Mouse (Mus musculus) adrenal gland, adult 8-10 months (tissue): ENCODE results near the gene Pcyt1b. TPM values are rescaled to one million over a fixed set of nuclear protein-coding genes. Genes with fewer than 3 reads are reported as not detected.

Source experiments
- DNase-seq: peaks from one replicate; pipeline ENCODE4 v3.0.0; 2022
- total RNA-seq, 4 experiments: library from RNA; stranded (reverse); gene quantifications; 2 replicates each; pipeline ENCODE4 v1.2.4; 2022

The Pcyt1b gene
- total RNA-seq, 4 experiments from 2014 or later = 0.55 to 1.6 (median 1.1) TPM

- no peak for DNase-seq
Measured at GRCm38 (mm10) chrX:93732975-93733748, 78.5 kb downstream of the Pcyt1b start.

- no peak for DNase-seq
Measured at GRCm38 (mm10) chrX:93749165-93749564, 94.5 kb downstream of the Pcyt1b start.

- DNase-seq = no peak
Measured at GRCm38 (mm10) chrX:93750566-93750965, 95.9 kb downstream of the Pcyt1b start.

DNA sequence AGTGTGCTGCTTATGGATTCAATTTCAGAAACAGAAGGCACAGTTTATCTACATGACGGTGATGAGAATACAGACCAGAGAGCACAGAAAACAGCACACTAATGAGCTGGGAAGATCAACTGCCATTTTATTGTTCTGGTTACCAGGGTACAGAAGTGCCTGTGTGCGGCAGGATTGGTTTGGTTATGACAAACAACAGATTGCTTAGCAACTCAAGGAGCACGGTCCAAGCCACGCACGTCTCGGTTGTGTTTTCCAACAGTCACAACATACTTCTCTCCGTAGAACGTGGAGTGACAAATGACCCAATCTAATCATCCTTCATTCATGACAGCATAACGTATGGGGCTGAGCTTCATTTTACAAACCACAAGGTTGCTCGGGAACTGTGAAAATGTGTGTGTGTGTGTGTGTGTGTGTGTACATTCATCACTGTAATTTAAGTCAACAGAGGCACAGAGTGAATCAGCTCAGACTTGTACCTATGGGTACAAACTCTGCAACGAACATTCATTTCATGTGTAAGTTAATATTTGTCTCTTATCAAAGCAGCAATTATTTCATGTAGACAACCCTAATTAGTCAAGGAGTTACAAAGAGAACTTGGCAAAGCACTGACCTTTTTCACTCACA is 100.7 kb downstream of the Pcyt1b start:
- DNase-seq = no peak

DNA sequence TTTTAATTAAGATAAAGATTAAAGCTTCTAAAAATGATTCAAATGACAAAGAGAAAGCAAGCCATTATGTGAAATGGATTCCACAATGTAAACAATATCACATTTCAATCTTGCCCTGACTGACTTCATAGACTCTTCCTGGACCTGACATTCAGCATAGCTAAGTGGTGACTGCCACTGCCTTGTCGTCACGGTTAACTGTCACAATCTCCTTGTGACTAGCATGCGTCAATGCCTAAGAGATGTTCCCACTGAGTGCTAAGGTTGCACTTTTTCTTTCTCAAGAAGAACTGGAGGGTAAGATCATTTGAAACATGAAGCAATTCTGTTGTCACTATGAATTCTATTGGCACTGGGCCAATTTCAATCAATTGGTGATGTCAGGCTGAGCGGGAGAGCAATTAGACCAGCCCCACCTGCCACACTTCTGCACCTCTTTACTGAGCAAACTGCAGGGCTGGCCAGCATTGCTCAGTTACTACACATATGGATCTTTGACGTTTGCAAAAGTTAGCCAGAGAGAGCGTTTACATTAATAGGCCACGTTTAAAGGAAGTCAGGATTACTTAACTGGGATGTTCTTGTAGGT is 102.3 kb downstream of the Pcyt1b start:
- no peak for DNase-seq

DNA sequence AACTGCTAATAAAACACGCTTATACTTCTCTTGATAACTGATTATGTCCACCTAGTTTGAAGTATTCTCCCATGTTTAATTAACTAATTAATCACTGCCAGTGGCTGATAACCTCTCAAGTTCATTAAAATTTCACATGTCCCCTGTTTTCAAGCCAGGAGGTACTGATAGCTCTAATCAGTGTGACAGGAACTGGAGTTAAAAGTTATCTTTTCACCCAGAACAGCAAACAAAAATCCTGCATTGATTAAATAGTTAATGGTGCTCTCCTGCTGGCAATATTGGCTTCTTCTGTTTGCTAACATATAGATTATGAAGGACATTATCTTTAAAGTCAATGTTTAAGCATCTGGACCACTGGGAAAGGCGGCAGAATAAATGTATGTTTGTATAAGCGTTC is 106.1 kb downstream of the Pcyt1b start:
- no peak for DNase-seq

GRCm38 (mm10) chrX:93789562-93789961 is 134.9 kb downstream of the Pcyt1b start:
- DNase-seq = no peak

DNA sequence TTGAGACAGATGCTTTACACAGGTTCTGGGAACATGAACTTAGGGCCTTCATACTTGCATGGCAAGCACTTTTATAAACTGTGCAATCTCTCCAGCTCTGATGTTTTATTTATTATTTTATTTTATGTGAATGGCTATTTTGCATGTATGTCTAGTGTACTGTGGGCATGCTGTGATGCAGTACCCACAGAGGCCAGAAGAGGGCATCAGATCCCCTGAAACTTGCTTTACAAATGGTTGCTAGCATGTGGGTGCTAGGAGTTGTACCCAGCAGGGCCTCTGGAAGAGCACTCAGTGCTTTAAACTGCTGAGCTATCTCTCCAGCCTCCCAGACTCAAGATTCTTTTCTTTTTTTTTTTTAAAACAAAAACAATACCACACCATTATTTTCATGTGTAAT is 138.5 kb downstream of the Pcyt1b start:
- peak; percentile 20 for DNase-seq

Other genes starting within 250 kb of the Pcyt1b start
- 10 to 100 TPM in 1 of 4 experiments, 1 to 10 TPM in 3; 6.5 to 10.1 (median 9.2) TPM for gene Pola1, start 22.7 kb upstream of the Pcyt1b start, total RNA-seq
- 10 to 100 TPM; 11.7 to 22.6 (median 17.3) TPM for gene Pdk3, start 177.3 kb downstream of the Pcyt1b start, total RNA-seq